Mouse (Mus musculus) ES-E14 (cell line): Measurements from ENCODE around the gene Utrn.

Source experiments
- HCFC1 ChIP-seq: IDR thresholded peaks from 2 replicates; pipeline ENCODE4 v1.6.1; 2012; ENCODE audit warnings: low read length, inconsistent platforms, borderline replicate concordance; ENCODE audit not compliant: insufficient read depth
- MAFK ChIP-seq: IDR thresholded peaks from 2 replicates; pipeline ENCODE4 v1.6.1; 2014; ENCODE audit warnings: mild to moderate bottlenecking, low read depth, low read length, inconsistent platforms; ENCODE audit not compliant: insufficient read depth
- ZNF384 ChIP-seq: IDR thresholded peaks from 2 replicates; pipeline ENCODE4 v1.6.1; 2012; ENCODE audit warnings: low read depth, low read length, inconsistent platforms

- no peak for TF ChIP-seq MAFK
- TF ChIP-seq ZNF384: no peak
- TF ChIP-seq HCFC1: no peak
Observed at GRCm38 (mm10) chr10:12639638-12640037, 229.5 kb downstream of the Utrn start.
